Mouse (Mus musculus): ENCODE data around the gene Ifi205.
"Not testable (repeated sequence)": the region's sequence is repeated elsewhere in the genome, so short reads cannot be mapped to it uniquely, and the experiment has no call there.

The Ifi205 gene

DNA sequence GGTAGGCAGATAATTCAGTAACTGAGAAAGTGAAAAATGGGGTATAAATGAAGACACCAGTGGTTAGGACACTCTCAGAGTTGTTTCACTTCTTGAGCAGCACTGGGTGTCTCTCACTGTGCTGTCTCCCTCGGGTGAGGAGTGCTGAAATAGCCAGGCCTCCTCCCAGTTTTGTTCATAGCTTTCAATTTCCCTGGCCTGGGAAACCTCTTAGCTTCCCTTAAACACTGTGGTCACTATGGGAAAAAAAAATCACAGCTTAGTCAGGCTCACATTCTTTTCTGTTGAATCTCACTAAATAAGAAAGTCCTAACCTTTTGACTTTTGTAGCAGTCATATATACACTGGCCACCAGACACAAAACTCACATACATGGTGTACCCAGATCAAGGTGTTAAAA lies at the start of gene Ifi205:
TSS of gene Ifi205 (minus strand) at position 113 of the 400 bp plus-strand sequence.
- no peak for DNase-seq (ENCODE audit: low read depth, low spot score)

DNA sequence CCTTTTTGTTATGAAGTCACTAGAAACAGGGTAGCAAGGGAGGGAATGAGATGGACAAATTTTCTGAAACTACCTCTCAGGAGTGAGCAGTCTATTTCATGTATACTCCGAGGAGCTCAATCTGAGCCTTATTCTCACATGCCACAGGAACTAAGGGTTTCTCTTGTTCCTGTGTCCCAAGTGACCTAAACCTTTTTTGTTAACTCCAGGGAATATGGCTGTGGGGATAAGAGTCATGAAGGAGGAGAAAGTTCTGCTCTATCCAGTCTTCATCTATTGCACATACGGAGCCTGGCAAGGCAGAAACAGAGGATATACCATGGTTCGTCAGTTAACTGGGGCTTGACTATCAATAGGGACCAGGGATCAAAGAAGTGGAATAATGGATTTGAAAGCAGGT lies 34.7 kb upstream of the Ifi205 start, which contains the start of gene Olfr430:
TSS of gene Olfr430 (plus strand) at position 301 of the 400 bp plus-strand sequence.
- DNase-seq (ENCODE audit: low read depth, low spot score), result no peak

- DNase-seq (ENCODE audit: low read depth, low spot score), result no peak
Measured at GRCm38 (mm10) chr1:174055248-174055647, 23.6 kb upstream of the Ifi205 start.

GRCm38 (mm10) chr1:174052981-174053380 lies 21.4 kb upstream of the Ifi205 start:
- DNase-seq (ENCODE audit: low read depth, low spot score), result no peak

DNA sequence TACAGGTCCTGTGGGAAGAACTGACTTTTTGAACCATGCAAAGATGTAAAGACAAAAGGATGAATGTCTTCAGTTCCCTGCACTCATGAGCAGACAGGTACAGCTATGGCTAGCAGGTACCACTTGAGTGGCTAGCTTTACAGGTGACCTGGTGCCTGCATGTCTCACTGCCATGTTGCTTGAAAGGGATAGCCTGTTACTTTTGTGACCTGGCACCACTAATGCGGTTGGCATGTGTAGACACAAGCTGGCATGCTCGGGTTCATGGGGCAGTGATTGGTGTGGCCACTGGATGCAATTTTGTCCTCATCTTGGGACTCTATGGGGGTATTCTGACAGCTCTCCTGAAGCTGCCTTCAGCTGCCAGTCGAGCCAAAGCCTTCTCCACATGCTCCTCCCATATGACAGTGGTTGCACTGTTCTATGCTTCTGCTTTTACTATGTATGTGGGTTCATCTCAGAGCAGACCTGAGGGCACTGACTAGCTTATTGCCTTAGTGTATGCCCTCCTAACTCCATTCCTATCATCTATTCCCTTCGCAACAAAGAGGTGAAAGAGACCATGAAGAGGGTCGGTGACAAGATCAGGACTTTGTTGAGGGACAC lies 20.4 kb upstream of the Ifi205 start:
- DNase-seq (ENCODE audit: low read depth, low spot score), result no peak

GRCm38 (mm10) chr1:174051515-174051914 lies 19.9 kb upstream of the Ifi205 start:
- no peak for DNase-seq (ENCODE audit: low read depth, low spot score)

DNA sequence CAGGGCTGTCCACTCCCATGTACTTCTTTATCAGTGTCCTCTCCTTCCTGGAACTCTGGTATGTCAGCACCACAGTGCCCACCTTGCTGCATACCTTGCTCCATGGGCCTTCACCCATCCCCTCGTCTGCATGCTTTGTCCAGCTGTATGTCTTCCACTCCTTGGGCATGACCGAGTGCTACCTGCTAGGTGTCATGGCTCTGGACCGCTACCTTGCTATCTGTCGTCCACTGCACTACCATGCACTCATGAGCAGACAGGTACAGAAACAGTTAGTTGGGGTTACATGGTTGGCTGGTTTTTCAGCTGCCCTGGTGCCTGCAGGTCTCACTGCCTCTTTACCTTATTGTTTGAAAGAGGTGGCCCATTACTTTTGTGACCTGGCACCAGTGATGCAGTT lies 18.9 kb upstream of the Ifi205 start:
- no peak for DNase-seq (ENCODE audit: low read depth, low spot score)

DNA sequence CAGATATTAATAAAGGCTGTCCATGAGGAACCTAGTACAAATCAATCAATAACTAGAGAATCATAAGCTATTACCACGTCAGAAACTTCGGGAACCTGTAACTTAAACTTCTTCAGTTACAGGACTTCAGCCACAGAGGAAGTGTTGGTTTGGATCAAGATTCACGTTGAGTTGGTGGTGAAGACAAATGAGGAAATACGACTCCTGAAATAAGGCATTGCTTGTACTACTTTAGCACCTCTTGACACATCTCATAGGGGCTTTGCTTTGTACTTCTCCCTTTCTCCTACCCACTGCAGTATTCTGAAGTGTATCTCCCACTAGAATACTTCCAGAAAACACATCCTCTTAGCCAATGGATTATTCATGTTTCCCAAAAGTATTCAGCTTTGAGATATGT lies 17.7 kb upstream of the Ifi205 start:
- DNase-seq (ENCODE audit: low read depth, low spot score), result not testable (repeated sequence)

GRCm38 (mm10) chr1:174048893-174049292 lies 17.3 kb upstream of the Ifi205 start, which contains the start of gene Olfr432:
Olfr432 (plus strand) TSS chr1:174049205.
- no peak for DNase-seq (ENCODE audit: low read depth, low spot score)

DNA sequence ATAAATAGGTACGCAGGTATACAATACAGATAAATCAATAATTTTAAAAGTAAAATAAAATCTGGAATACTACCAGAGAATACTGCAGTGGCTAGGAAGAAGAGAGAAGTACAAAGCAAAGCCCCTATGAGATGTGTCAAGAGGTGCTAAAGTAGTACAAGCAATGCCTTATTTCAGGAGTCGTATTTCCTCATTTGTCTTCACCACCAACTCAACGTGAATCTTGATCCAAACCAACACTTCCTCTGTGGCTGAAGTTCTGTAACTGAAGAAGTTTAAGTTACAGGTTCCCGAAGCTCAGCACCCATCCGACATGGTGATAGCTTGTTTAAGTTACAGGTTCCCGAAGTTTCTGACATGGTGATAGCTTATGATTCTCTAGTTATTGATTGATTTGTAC lies 16.6 kb upstream of the Ifi205 start:
- not testable (repeated sequence) for DNase-seq (ENCODE audit: low read depth, low spot score)

- DNase-seq (ENCODE audit: low read depth, low spot score), result no peak
Measured at GRCm38 (mm10) chr1:174044431-174044830, 12.8 kb upstream of the Ifi205 start.

- not testable (repeated sequence) for DNase-seq (ENCODE audit: low read depth, low spot score)
Measured at GRCm38 (mm10) chr1:174042091-174042884, 10.7 kb upstream of the Ifi205 start.

DNA sequence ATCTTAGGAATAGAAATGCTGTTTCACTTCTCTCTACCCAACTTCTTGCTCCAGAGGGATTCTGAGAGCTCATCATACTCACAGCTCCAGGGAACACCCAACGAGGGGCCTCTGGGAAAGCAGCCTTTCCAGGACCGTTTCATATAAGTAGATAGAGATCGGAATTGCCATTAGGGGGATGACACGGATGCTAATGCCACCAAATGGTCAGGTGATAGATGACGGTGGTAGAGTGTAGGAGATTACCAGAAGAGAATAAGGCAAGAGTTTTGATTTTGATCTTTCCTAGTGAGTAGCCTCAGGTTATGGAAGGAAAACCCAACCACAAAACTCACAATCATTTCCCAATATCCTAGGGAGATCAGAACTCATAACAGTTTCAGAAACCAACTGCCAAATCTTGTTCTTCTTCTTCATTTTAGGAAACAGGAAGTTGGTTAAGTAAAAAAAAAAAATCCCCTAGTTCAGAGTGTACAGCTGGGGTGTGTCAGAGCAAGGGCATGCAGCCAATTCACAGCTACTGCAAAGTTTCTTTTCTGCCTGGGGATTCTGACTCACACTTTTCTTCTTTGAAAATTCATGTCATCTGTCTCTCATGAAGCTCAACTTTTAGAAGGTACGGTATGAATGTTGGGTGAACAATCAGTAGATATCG lies 9.0 kb upstream of the Ifi205 start, which contains the start of gene Olfr433:
TSS of gene Olfr433 (plus strand) at position 183 of the 655 bp plus-strand sequence.
- DNase-seq (ENCODE audit: low read depth, low spot score), result peak; percentile 75

DNA sequence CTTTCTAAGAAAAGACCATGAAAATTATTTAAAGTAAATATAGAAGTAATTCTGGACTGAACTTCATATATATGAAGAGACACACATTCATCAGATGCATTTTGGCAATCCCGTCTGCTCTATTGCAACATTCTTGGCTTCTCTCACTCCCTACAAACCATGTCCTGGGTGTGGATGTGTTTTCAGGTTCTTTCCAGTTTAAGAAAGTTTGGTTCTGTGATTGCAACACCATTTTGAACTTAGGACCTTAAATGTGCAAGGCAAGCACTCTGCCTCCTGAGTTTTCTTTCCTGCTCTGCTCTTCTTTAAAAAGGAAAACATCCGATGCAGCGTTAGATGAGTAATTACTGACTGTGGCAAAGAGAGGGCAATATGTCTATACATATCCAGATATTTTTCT lies 6.9 kb upstream of the Ifi205 start:
- DNase-seq (ENCODE audit: low read depth, low spot score), result no peak

GRCm38 (mm10) chr1:174035841-174036240 lies 4.2 kb upstream of the Ifi205 start:
- DNase-seq (ENCODE audit: low read depth, low spot score), result no peak

DNA sequence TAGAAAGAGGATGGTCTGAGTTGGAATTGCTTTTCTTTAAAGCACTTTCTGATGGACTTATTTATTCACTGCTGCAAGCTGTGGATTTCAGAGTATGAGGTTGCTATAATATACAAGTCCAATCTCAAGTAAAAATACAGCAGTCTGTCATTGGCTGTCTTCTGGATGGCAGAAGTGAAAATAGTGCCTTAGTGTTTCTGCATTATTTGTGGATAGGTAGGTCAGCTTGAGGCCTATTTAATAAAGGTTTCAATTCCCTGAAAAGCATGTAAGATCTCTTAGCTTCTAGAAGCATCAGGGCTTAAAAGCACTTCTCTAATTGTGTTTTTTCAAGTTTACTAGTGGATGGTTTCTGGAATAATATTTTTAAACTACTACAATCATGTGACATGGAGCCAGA lies 24.6 kb downstream of the Ifi205 start:
- not testable (repeated sequence) for DNase-seq (ENCODE audit: low read depth, low spot score)

GRCm38 (mm10) chr1:174004352-174005109 lies 27.1 kb downstream of the Ifi205 start:
- DNase-seq (ENCODE audit: low read depth, low spot score), result not testable (repeated sequence)

- no peak for DNase-seq (ENCODE audit: low read depth, low spot score)
Measured at GRCm38 (mm10) chr1:173995003-173995402, 36.6 kb downstream of the Ifi205 start.

DNA sequence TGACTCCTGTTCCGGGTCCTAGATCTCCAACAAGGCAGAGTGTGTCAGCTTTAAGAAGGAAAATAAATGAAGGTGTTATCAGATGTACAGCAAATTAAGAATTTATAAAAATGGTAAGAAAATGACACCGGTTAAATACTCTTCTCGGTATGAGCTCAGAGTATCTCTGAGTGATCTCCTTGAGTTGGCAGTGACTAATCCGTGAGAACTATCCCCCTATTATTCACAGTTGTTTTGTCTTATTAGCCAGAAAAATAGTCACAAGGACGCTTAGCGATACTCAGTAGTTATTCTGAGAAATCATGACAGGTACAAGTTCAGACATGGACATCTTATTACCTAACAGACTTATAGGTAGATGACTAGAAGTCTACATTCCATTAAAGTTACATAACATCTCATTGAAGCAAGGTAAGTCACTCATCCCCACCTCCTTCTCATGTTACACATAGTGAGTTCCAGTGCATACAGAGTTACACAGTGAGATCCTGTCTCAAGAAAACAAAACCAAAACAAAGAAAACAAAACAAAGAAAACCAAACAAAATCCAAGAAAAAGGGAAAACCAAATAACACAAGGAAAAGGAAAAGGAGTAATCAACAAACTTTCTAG lies 48.8 kb downstream of the Ifi205 start, which contains the start of gene Ifi202b:
TSS of gene Ifi202b (minus strand) at position 51 of the 612 bp plus-strand sequence.
- not testable (repeated sequence) for DNase-seq (ENCODE audit: low read depth, low spot score)

- DNase-seq (ENCODE audit: low read depth, low spot score), result not testable (repeated sequence)
Measured at GRCm38 (mm10) chr1:173981038-173981437, 50.6 kb downstream of the Ifi205 start.

DNA sequence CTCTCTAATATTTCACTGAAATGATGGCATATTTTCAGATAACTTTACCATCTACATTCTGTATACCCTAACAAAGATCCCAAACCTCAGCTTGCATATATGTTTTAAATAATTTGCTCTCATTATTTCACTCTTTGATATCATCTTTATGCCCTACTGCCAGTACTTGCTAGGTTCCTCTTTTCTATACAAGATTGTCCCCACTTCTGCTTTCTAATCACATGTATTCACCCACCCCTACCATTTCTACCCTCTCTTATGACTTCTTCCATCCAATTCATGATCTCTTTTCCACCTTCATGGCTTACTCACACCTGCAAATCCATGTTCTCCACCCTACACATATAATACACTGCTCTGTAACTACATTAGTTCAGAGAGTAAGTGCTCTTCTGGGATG lies 54.0 kb downstream of the Ifi205 start:
- DNase-seq (ENCODE audit: low read depth, low spot score), result no peak

Measured in CD4-positive helper T cell, adult 2 months (primary cell).